Mouse (Mus musculus) heart, adult 2 months (tissue): ENCODE data around the gene Atp2a2.
"Not testable (repeated sequence)": the region's sequence is repeated elsewhere in the genome, so short reads cannot be mapped to it uniquely, and the experiment has no call there.

Experiments
- CTCF ChIP-seq: fragments of 200-600 bp; IDR thresholded peaks from 2 replicates; pipeline ENCODE4 v1.8.1; 2022; ENCODE audit warnings: antibody characterized with exemption, mild to moderate bottlenecking, moderate library complexity
- POLR2A ChIP-seq: fragments of 200-500 bp; IDR thresholded peaks from 2 replicates; pipeline ENCODE4 v1.6.1; 2011; ENCODE audit warnings: mild to moderate bottlenecking, low read depth, low read length, control low read depth; ENCODE audit not compliant: insufficient read depth

GRCm38 (mm10) chr5:122420676-122421075 is 81.3 kb downstream of the Atp2a2 start:
- TF ChIP-seq POLR2A, CTCF: not testable (repeated sequence)
